Mouse (Mus musculus) small intestine, adult 2 months (tissue): Measurements from ENCODE around the gene Myt1.

Experiments used
- CTCF ChIP-seq: fragments of 200-500 bp; IDR thresholded peaks from 2 replicates; pipeline ENCODE4 v1.5.1; 2012; ENCODE audit warnings: low read depth, mild to moderate bottlenecking, control low read depth, inconsistent platforms, low read length, moderate library complexity, mixed read lengths; ENCODE audit not compliant: insufficient replicate concordance, insufficient read length; ENCODE audit errors: extremely low read depth
- POLR2A ChIP-seq: fragments of 200-500 bp; IDR thresholded peaks from 2 replicates; pipeline ENCODE4 v1.6.1; 2012; ENCODE audit warnings: low read depth, mild to moderate bottlenecking, control low read depth, inconsistent platforms, low read length, moderate library complexity

DNA sequence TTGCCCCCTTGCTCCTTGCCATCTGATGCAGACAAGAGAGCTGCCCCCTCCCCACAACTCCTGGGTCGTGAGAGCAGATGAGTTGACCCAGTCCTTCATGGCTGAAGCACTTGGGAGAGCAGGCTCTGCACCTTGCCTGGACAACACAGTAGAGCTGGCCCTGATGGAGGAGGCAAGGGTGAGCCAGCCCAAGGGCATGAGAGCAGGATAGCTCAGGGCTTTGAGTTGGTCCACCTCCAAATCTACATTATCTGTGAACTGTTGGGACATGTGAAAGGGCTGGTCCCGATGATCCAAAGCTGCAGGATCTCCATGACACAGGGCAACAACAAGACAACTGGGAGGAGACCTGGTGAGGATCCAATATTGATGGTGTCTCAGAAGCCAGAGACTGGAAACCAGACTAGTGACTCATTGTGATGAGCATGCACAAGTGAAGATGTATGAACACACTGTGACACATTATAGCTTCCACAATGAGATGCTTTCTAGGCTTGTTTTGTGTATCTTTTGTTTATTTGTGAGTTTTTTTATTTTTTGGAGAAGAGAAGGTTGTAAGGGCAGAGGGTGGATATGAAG, 4.9 kb upstream of the Myt1 start:
- TF ChIP-seq CTCF (no peak), POLR2A (no peak)
